Mouse (Mus musculus) adipocyte (in vitro differentiated cells): ENCODE data around the gene Iqcf6.
"Not testable (repeated sequence)": the region's sequence is repeated elsewhere in the genome, so short reads cannot be mapped to it uniquely, and the experiment has no call there.

Experiments
- DNase-seq: peaks from one replicate; pipeline ENCODE4 v3.0.0-alpha.2; 2016; ENCODE audit warnings: low spot score

The Iqcf6 gene

GRCm38 (mm10) chr9:106626282-106626681 lies at the start of gene Iqcf6:
Gene Iqcf6 (plus strand): TSS chr9:106626582.
- no peak for DNase-seq

DNA sequence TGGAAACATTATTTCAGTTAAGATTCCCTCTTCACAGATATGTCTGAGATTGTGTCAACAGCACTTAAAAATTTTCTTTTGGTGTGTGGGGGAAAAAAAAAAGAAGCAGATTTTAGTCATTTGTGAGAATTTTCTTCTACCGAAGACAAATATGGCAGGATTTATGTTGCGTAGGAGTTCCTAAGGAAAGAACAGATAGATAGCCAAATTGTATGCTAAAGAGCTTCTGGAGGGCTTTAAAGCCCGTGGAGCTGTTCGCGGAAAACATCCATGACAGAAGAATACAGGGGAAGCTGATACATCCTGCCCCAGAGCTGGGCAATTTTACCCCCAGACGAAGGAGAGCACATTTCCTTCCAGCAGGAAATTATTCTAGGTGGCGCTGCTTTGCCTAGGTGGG lies 46.4 kb upstream of the Iqcf6 start:
- DNase-seq: no peak

- DNase-seq: no peak
These were observed 43.8 kb upstream of the Iqcf6 start for GRCm38 (mm10) chr9:106582552-106582951.

- no peak for DNase-seq
These were observed 34.2 kb upstream of the Iqcf6 start for GRCm38 (mm10) chr9:106592158-106592557.

- not testable (repeated sequence) for DNase-seq
These were observed 31.0 kb upstream of the Iqcf6 start for GRCm38 (mm10) chr9:106595402-106595801.

- DNase-seq: no peak
These were observed 30.5 kb upstream of the Iqcf6 start for GRCm38 (mm10) chr9:106595836-106596235.

GRCm38 (mm10) chr9:106598466-106598865 lies 27.9 kb upstream of the Iqcf6 start:
- no peak for DNase-seq

GRCm38 (mm10) chr9:106600546-106600945 lies 25.8 kb upstream of the Iqcf6 start:
- DNase-seq: peak; percentile 62

GRCm38 (mm10) chr9:106610727-106611126 lies 15.7 kb upstream of the Iqcf6 start:
- DNase-seq: no peak

DNA sequence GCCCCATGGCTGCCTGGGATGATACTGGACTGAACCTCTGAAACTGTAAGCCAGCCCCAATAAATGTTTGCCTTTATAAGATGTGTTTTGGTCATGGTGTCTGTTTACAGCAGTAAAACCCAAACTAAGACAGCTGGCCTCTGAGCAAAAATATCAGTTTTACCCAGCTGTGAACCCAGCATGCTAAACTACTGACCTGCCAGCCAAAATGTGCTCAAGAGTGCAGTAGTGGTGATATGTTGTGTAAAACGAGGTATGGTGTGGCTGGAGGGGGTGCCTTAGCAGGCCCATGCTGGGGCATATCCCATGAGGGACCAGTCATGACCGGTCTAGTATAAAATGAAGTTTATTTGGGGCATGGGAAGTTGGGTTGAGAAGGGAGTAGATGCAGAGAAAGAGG lies 12.4 kb upstream of the Iqcf6 start:
- DNase-seq: no peak

GRCm38 (mm10) chr9:106614616-106615015 lies 11.8 kb upstream of the Iqcf6 start:
- DNase-seq: no peak

GRCm38 (mm10) chr9:106616306-106616705 lies 10.1 kb upstream of the Iqcf6 start:
- no peak for DNase-seq

- no peak for DNase-seq
These were observed 8.9 kb upstream of the Iqcf6 start for GRCm38 (mm10) chr9:106617496-106617895.

DNA sequence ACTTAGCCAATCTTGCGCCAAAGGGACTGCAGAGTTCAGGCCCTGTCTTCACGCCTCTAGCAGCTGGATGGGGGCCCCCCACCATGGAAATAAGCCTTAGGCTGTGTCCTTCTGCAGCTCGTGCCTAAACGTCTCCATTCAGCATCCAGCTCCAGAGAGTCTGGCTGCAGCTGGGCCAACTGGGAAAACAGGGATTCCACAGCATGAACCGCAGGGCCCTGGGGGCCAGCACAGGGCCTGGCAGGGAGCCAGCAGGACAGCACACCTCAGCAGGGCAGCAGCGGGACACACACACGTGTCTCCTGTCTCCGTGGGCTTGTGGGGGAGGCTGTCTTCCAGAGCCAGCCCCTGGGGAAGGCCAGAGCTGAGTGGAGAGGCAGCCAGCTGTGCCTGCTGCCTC lies 1.4 kb downstream of the Iqcf6 start:
- not testable (repeated sequence) for DNase-seq

- DNase-seq: no peak
These were observed 5.8 kb downstream of the Iqcf6 start for GRCm38 (mm10) chr9:106632185-106632584.

DNA sequence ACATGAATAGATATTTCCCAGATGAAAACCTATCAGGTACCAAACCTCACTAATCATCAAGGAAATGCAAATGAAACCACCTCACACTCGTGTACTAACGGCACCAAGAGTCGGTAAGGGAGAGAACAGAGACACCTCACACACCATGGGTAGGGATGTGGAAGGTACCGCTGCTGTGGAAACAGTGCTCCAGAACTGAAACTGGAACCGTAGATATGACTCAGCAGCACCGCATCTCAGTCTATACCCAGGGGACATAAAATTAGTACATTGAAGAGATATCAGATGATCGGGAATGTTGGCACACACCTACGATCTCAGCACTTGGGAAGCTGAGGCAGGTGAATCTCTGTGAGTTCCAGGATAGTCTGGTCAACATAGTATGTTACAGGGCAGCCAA lies 11.8 kb downstream of the Iqcf6 start:
- no peak for DNase-seq

DNA sequence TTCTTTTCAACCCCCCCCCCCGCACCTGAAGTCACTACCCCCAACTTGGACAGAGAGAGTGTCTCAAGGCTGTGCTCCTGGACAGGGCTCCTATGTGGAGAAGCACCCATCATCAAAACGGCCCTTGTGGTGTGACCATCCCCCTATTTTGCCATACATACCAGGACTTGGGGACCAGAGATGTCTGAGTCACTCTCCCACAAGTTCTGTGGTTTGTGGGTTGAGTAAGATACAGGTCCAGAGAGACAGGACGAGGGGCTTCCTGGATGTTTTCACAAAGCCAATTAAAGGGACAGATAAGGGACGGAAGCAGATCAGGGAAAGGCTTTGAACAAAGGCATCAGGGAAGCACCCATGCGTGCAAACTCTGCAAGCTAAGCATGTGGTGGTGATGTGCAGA lies 15.0 kb downstream of the Iqcf6 start:
- DNase-seq: no peak

DNA sequence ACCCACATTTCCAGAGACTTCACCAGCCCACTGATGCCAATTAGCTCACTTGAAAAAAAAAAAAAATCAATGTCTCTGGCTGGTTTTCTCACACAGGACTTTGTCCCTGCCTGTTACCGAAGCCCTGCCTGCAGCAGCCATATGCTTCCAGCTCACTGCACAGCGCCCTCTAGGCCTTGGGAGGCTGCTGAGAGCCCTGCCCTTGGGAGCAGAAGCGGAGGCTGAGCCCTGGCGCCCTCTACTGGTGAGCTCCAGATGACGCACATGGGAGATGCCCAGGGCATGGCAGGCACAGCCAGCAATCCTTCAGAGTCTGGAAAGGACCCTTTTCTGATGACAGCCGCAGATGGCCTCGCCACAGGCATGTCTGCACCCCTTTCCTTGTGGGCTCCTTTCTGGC lies 16.7 kb downstream of the Iqcf6 start:
- peak; percentile 71 for DNase-seq

DNA sequence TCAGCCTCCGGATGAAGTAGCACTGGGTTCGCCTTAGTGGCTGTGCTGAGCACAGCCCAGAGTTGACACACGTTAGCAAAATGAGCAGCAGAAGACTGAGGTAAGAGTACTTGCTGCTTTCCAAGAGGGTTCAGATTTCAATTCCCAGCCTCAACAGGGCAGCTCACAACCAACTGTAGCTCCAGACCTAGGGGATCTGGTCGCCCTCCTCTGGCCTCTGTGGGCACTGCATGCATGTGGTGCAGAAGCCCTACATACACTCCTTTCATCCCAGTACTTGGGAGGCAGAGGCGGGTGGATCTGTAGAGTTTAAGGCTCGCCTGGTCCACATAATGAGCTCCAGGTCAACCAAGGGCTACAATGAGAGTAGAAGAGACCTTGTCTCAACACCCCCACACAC lies 17.4 kb downstream of the Iqcf6 start:
- no peak for DNase-seq

DNA sequence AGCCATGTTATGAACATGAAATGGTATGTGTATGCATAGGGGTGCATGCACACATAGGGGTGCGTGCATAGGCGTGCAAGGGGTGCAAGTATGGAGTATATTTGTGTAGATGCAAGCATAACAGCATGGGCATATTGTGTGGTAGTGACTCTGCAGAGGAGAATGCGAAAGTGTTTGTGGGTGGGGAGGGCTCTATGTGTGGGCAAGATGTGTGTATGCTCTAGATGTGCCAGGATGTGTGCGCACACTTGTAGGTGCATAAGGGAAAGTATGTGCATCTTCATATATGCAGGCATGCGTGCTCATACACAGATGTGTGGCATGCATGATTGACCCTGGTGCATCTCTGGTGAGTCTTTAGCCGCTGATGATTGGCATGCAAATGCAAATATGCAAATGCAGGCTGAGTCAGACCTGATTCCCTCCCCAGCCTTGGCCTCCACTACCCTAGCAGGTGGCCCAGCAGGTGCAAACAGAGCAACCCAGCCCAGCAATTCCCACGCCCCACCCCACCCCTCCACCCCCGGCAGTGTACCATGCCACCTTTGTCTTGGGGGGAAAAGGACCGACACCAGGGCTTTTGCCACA lies 19.4 kb downstream of the Iqcf6 start:
- DNase-seq: no peak

DNA sequence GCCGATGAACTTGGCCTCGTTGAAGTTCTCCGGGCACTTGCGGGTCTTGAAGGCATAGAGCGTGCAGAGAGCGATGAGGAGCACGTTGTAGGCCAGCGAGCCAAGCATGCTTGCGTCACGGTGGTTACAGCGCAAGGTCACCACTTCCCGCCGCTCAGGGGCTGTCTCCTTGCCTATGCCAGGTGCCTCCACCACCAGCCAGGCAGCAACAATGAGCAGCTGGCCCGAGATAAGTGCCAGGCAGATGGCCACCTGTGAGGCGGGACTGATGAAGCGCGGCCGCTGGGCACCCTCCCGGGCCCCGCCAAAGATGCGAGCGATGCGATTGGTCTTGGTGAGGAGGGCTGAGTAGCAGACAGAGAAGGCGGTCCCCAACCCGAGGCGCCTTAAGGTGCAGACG lies 20.8 kb downstream of the Iqcf6 start:
- no peak for DNase-seq

DNA sequence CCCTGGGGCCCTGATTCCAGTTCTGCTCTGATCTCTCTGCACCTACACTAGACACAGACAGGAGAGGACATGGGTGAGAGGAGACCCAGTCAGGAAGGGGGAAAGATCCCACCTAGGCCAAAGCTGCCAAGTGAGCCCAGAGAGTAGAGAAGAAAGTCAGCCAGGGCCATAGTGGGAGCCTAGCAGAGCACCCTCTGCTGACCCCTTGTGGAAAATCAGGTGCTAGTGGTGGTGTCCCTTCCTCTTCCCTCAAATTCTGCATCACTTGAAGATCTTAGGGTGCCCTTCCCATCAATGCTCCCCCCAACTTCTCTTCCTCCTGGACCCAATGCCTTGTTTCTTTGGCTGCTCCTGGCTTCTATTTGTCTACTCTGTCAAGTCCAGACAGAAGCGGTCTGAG lies 26.3 kb downstream of the Iqcf6 start:
- peak; percentile 25 for DNase-seq

- no peak for DNase-seq
These were observed 29.7 kb downstream of the Iqcf6 start, which contains the start of gene Grm2 for GRCm38 (mm10) chr9:106655884-106656720. Gene Grm2 (minus strand): TSS chr9:106656082.

DNA sequence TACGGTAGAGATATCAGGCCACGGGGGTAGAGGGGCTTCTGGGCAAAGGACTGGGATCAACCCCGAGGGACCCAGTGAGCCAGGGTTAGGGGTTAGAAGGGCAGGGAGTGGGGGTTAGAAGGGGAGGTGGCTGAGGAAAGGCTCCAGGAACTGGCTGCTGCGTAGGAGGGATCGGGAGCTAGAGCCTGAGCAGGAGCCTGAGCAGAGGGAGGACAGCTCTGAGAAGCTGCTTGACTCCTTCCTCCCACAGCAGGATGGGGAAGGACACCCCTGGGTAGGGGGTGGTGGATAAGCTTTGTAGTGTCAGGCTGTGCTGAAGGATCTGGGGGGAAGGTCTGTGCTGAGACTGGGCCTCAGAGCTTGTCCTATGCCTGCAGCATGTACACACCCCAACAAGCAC lies 30.4 kb downstream of the Iqcf6 start:
- no peak for DNase-seq
